Mouse (Mus musculus): Measurements from ENCODE around the gene Gys2.

DNA sequence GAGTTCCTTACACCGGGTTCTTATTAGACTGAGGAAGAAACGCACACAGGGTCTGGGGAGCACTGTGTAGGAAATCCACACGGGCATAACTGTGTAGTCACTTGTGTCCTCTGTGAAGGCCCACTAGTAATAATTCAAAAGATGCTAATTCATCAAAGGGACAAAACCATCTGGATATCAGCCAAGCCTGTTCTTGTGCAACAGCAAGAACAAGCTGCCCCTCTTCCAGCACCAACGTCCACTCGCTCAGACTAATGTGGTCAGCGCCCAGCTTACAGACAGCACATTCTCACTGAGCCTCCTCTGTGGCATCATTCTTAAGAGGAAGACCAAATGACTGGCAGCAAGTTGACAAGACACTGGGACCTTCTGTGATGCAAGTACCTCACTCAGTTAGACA is 92.9 kb downstream of the Gys2 start:
- no peak for TF ChIP-seq POLR2A (IDR thresholded peaks at IDR 0.05; ENCODE audit: insufficient read depth, low read depth, low read length)
- no peak for TF ChIP-seq CTCF (IDR thresholded peaks at IDR 0.05; ENCODE audit: insufficient read depth, low read depth, low read length)
